Mouse (Mus musculus) olfactory bulb, adult 2 months (tissue): ENCODE data around the gene Akr1b7. TPM values are rescaled to one million over a fixed set of nuclear protein-coding genes. Genes with fewer than 3 reads are reported as not detected.

Experiments used
- H3K27ac ChIP-seq: fragments of 200-500 bp; 2 replicates; pipeline ENCODE4 v1.5.1; 2012; ENCODE audit warnings: low read depth, low read length; ENCODE audit not compliant: insufficient read depth
- H3K4me1 ChIP-seq: fragments of 200-500 bp; 2 replicates; pipeline ENCODE4 v1.6.1; 2012; ENCODE audit warnings: low read length; ENCODE audit not compliant: control insufficient read depth, insufficient read depth
- H3K4me3 ChIP-seq: fragments of 200-500 bp; 2 replicates; pipeline ENCODE4 v1.5.1; 2012; ENCODE audit warnings: mild to moderate bottlenecking, low read depth, low read length, moderate library complexity; ENCODE audit not compliant: insufficient read depth
- CTCF ChIP-seq: fragments of 200-500 bp; IDR thresholded peaks from 2 replicates; pipeline ENCODE4 v1.5.1; 2012; ENCODE audit warnings: low read depth, mild to moderate bottlenecking, low read length, moderate library complexity; ENCODE audit not compliant: insufficient read depth
- POLR2A ChIP-seq: fragments of 200-500 bp; IDR thresholded peaks from 2 replicates; pipeline ENCODE4 v1.6.1; 2012; ENCODE audit warnings: mild to moderate bottlenecking, low read depth, low read length, moderate library complexity; ENCODE audit not compliant: insufficient read depth
- WGBS: fragments of 180-500 bp; shearing (Covaris S2); methylation state at CpG from one replicate; pipeline ENCODE4 v1.1.7; 2018; 5-methylcytosine and 5-hydroxymethylcytosine counted together
- polyA plus RNA-seq: library from polyadenylated mRNA; stranded (reverse); fragments of >200 nt; gene quantifications from 2 replicates; pipeline ENCODE4 v1.2.4, GENCODE M21; 2012; ENCODE audit warnings: low replicate concordance; ENCODE audit not compliant: missing spikeins, insufficient read depth, insufficient read length

Akr1b7 gene
- polyA plus RNA-seq, 1 experiment, result not detected

DNA sequence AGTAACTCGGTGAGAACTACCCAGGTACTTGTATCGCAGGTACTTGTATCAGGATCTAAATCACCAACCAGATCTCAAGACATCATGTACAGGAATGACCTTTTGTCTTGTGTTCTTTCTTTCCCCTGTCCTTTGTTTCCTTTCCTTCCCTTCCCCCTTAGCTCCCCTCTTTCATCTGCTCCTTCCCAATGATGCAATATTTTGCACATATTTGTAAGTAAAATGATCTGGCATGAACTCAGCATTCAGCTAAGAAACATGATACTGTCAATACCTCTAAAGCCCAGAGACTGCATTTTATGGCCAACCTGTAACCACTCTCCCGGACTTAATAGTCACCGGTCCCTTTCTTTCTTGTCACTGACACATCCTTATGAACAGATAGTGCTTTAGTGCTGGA lies 51.4 kb downstream of the Akr1b7 start:
- TF ChIP-seq POLR2A, result no peak
- TF ChIP-seq CTCF, result no peak
- Histone ChIP-seq H3K4me1 (no peaks in the 10 kb centered on the region), H3K27ac (no peak overlapping the region), H3K4me3 (no peak overlapping the region)
- 93% methylated on average over 4 of the region's 4 CpGs for WGBS

- Histone ChIP-seq H3K4me3 (no peak overlapping the region), H3K27ac (no peak overlapping the region), H3K4me1 (no peaks in the 10 kb centered on the region)
- TF ChIP-seq CTCF, result no peak
- no peak for TF ChIP-seq POLR2A
- WGBS, result 86% methylated on average over 12 of the region's 12 CpGs
Measured at GRCm38 (mm10) chr6:34471434-34472110, 59.4 kb downstream of the Akr1b7 start.

Other genes with a start within 250 kb of the Akr1b7 start
- gene Slc35b4, start 235.2 kb upstream of the Akr1b7 start, polyA plus RNA-seq, result not detected in 2 replicates
- gene Akr1b3, start 94.9 kb upstream of the Akr1b7 start, polyA plus RNA-seq, result not detected in 2 replicates
- gene Akr1b8, start 58.2 kb upstream of the Akr1b7 start, polyA plus RNA-seq, result not detected in 2 replicates
- gene Akr1b10, start 28.1 kb upstream of the Akr1b7 start, polyA plus RNA-seq, result not detected in 2 replicates
- gene Bpgm, start 63.9 kb downstream of the Akr1b7 start, polyA plus RNA-seq, result not detected in 2 replicates
- gene Cald1, start 186.2 kb downstream of the Akr1b7 start, polyA plus RNA-seq, result not detected in 2 replicates